Mouse (Mus musculus) spleen, adult 2 months (tissue): ENCODE results near the gene Mrpl45.

Experiments
- CTCF ChIP-seq: fragments of 200-500 bp; IDR thresholded peaks from 2 replicates; pipeline ENCODE4 v1.5.1; 2011; ENCODE audit warnings: mild to moderate bottlenecking, inconsistent platforms; ENCODE audit not compliant: insufficient read depth, insufficient read length, insufficient replicate concordance; ENCODE audit errors: extremely low read depth
- POLR2A ChIP-seq: fragments of 200-500 bp; IDR thresholded peaks from 2 replicates; pipeline ENCODE4 v1.6.1; 2011; ENCODE audit warnings: low read depth, low read length, inconsistent platforms

- TF ChIP-seq CTCF, result no peak
- TF ChIP-seq POLR2A, result no peak
These were observed 19.0 kb upstream of the Mrpl45 start for GRCm38 (mm10) chr11:97296542-97296941.
